Mouse (Mus musculus): ENCODE data around the gene Rnf113a1. TPM values are rescaled to one million over a fixed set of nuclear protein-coding genes. Genes with fewer than 3 reads are reported as not detected.
"Not testable (repeated sequence)": the region's sequence is repeated elsewhere in the genome, so short reads cannot be mapped to it uniquely, and the experiment has no call there.

The Rnf113a1 gene
- 7.8 and 8.5 TPM in 2 replicates for polyA plus RNA-seq (2016; fragmentation: Nextera tagmentation; extraction: Ambion mirVana)

DNA sequence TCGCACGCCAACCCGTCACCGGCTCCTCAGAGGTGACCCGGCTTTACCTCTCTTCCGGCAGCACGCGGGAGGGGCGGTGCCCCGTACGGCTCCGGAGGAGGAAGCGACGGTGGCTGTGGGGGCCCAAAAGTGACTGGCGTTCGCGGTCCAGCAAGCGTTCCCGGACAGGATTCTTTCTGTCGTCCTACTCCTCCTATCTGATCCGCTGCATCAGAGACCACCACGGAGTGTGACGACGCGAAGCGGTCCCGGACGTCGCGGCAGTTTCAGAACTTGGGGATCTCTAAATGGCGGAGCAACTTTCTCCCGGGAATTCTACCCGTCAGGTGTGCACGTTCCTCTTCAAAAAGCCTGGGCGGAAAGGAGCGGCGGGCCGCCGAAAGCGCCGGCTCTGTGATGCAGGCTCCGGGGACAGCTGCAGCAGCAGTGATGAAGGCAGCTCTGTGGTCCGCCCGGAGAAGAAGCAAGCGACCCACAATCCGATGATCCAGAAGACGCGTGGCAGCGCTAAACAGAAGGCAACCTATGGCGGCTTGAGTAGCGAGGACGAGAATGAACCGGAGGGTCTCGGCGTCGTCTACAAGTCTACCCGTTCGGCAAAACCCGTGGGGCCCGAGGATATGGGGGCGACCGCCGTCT, at the start of gene Rnf113a1, which contains the start of gene Ndufa1:
TSS of gene Rnf113a1 (plus strand) at position 141 of the 639 bp plus-strand sequence.
TSS of gene Ndufa1 (minus strand) at position 59 of the 639 bp plus-strand sequence.
- WGBS = 19% methylated on average over 63 of the region's 63 CpGs
- peaks cover 4% of the 10 kb centered on the region; the same call in 1 of the 2 replicates for H3K36me3 ChIP-seq
- peak within 1 kb of the TSS; percentile 83 for H3K27ac ChIP-seq
- no peaks in the 10 kb centered on the region for H3K9me3 ChIP-seq
- no peaks in the 10 kb centered on the region for H3K4me1 ChIP-seq
- DNase-seq (ENCODE audit: low spot score) = peak; percentile 89
- H3K4me3 ChIP-seq = peak within 1 kb of the TSS; percentile 65
- H3K27me3 ChIP-seq (ENCODE audit: insufficient read depth, poor library complexity, severe bottlenecking) = no peaks in the 10 kb centered on the region

DNA sequence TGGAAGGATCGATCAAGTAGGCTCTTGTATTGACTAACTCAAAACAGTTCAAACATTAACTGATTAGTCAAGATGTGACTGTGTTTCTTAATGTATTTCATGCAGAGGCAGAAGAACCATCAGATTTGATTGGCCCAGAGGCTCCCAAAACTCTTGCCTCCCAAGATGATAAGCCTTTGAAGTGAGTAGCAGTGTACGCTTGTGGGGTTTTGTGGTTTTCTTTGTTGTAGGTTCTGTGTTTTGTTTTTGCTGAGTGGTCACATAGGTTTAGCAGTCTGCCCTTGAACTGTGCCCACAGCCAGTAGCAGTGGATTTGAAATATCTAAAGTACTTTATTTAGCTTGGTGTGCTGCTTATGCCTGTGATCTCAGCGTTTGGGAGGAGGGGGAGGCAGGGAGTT, 49.3 kb upstream of the Rnf113a1 start:
- WGBS = 81% methylated on average over 3 of the region's 3 CpGs
- Histone ChIP-seq H3K27ac (no peak overlapping the region), H3K27me3 (ENCODE audit: insufficient read depth, poor library complexity, severe bottlenecking) (no peaks in the 10 kb centered on the region), H3K4me1 (no peaks in the 10 kb centered on the region), H3K4me3 (no peak overlapping the region), H3K9me3 (no peaks in the 10 kb centered on the region), H3K36me3 (peaks cover 36% of the 10 kb centered on the region; the same call in 1 of the 2 replicates)
- DNase-seq (ENCODE audit: low spot score) = no peak

DNA sequence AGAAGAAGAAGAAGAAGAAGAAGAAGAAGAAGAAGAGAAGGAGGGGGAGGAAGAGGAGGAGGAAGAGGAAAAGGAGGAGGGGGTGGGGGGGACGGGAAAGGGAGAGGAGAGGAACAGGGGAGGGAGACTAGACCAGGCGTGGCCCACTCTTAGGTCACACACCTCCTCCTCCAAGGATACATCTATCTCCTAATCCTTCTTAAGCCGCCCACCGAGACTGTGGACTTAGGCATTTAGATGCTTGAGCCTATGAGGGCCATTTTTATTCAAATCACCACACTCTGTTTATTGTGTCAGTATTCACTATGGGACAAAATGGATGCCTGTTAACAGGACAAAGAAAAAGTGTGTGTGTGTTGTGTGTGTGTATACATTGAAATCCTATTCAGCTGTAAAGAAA, 46.5 kb upstream of the Rnf113a1 start:
- H3K4me3 ChIP-seq; H3K4me1 ChIP-seq; H3K27ac ChIP-seq; DNase-seq (ENCODE audit: low spot score); H3K27me3 ChIP-seq (ENCODE audit: insufficient read depth, poor library complexity, severe bottlenecking); H3K9me3 ChIP-seq: not testable (repeated sequence)
- peaks cover 21% of the 10 kb centered on the region; the same call in 1 of the 2 replicates for H3K36me3 ChIP-seq
- WGBS = 79% methylated on average over 2 of the region's 4 CpGs

DNA sequence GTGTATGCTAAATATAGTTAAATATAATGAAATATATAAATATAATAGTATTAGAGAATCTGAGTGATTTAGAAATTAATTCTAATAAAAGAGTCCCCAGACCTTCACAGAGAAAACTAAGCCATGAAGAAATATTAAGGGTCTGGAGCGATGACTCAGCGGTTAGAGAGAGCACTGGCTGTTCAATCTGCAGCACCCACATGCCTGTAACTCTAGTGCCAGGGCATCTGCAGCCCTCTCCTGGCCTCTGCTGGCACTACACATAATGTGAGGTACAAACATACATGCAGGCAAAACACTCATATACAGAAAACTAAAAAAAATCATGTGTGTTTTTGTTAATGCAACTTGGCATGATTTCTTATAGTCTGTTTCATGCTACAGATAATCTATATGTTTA, 46.1 kb upstream of the Rnf113a1 start:
- no peak for DNase-seq (ENCODE audit: low spot score)
- peaks cover 21% of the 10 kb centered on the region; the same call in 1 of the 2 replicates for H3K36me3 ChIP-seq

DNA sequence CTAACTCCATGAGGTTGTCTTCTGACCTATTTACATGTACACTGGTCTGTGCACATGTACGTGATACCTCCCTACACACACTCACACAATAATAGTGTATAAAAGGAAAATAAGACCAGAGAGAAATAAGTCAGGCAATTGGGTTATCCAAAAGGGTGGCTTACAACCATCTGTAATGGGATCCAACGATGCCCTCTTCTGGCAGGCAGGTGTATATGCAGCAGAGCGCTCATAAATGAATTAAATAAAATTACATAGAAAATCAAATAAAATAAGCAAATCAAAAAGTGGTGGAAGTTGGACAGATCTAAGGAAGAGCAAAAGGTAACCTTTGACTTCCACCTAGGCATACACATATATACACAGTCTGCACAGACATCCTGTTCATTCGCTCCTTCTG, 33.2 kb upstream of the Rnf113a1 start:
- H3K4me1 ChIP-seq = no peaks in the 10 kb centered on the region
- H3K27ac ChIP-seq = no peak overlapping the region
- no peaks in the 10 kb centered on the region for H3K9me3 ChIP-seq
- DNase-seq (ENCODE audit: low spot score) = no peak
- H3K36me3 ChIP-seq = peaks cover 10% of the 10 kb centered on the region; the same call in 1 of the 2 replicates
- H3K27me3 ChIP-seq (ENCODE audit: insufficient read depth, poor library complexity, severe bottlenecking) = no peaks in the 10 kb centered on the region
- WGBS = 55% methylated on average over 4 of the region's 4 CpGs
- no peak overlapping the region for H3K4me3 ChIP-seq

More for the DNA sequence above, 46.1 kb upstream of the Rnf113a1 start:
- H3K4me3 ChIP-seq = no peak overlapping the region
- no peaks in the 10 kb centered on the region for H3K27me3 ChIP-seq (ENCODE audit: insufficient read depth, poor library complexity, severe bottlenecking)
- no peak overlapping the region for H3K27ac ChIP-seq
- H3K9me3 ChIP-seq = no peaks in the 10 kb centered on the region
- WGBS = 96% methylated on average over 2 of the region's 2 CpGs
- no peaks in the 10 kb centered on the region for H3K4me1 ChIP-seq

DNA sequence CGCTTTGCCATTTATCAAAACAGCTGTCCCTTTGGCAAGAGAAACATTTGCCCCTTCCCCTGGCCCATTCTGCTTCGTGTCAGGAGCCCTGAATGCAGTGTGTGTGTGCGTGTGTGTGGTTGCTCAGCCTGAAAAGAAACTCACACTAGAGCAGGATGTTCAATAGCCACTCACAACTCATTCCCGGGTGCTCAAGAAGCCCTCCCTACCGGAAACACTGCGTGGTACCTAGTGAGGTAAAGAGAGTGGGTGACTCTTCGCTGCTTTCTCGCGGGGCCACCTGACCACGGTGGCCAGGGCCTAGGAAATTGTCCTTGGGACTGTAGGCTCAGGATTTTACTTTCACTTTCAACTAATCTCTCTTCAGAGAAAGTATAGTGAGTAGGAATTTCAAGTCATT, 29.9 kb upstream of the Rnf113a1 start:
- no peaks in the 10 kb centered on the region for H3K4me1 ChIP-seq
- no peaks in the 10 kb centered on the region for H3K36me3 ChIP-seq
- no peaks in the 10 kb centered on the region for H3K9me3 ChIP-seq
- H3K27me3 ChIP-seq (ENCODE audit: insufficient read depth, poor library complexity, severe bottlenecking) = peaks cover 5% of the 10 kb centered on the region; the same call in 1 of the 2 replicates
- 75% methylated on average over 10 of the region's 10 CpGs for WGBS
- DNase-seq (ENCODE audit: low spot score) = no peak
- H3K4me3 ChIP-seq = no peak overlapping the region
- H3K27ac ChIP-seq = no peak overlapping the region

DNA sequence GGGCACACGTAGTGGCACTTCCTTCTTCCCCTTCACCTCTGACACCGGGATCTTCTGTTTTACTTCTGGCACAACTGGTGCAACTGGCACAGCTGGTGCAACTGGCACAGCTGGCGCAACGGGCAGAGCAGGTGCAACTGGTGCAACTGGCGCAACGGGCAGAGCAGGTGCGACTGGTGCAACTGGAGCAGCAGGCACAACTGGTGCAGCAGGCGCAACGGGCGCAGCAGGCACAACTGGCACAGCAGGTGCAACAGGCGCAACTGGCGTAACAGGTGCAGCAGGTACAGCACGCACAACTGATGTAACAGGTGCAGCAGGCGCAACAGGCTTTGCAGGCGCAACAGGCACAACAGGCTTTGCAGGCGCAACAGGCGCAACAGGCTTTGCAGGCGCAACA, 27.9 kb upstream of the Rnf113a1 start:
- H3K9me3 ChIP-seq = no peaks in the 10 kb centered on the region

DNA sequence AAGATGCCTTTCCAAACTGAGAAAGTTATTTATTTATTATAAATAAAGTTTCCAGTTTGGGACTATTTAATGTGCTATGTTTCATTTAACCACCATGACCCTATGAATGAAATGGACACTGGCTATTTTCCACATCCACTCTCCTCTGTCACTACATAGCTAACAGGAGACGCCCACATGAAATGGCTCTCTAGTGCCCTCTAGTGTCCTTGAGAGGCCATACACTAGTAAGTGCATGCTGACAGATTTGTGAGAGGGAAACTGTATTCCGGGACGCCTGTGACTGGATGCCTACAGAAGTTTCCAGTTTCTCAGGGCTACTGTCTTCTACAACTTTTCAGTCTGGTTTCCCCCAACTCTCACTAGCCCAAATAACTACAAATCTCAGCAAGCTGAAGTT, 24.0 kb upstream of the Rnf113a1 start:
- Histone ChIP-seq H3K4me3 (no peak overlapping the region), H3K36me3 (no peaks in the 10 kb centered on the region), H3K27me3 (ENCODE audit: insufficient read depth, poor library complexity, severe bottlenecking) (peaks cover 5% of the 10 kb centered on the region; the same call in 1 of the 2 replicates), H3K9me3 (no peaks in the 10 kb centered on the region), H3K4me1 (no peaks in the 10 kb centered on the region), H3K27ac (no peak overlapping the region)
- WGBS = 20% methylated on average over 3 of the region's 3 CpGs
- no peak for DNase-seq (ENCODE audit: low spot score)

More for the DNA sequence above, 27.9 kb upstream of the Rnf113a1 start:
- DNase-seq (ENCODE audit: low spot score) = no peak
- Histone ChIP-seq H3K4me3 (no peak overlapping the region), H3K36me3 (no peaks in the 10 kb centered on the region), H3K27me3 (ENCODE audit: insufficient read depth, poor library complexity, severe bottlenecking) (peaks cover 5% of the 10 kb centered on the region; the same call in 1 of the 2 replicates), H3K27ac (no peak overlapping the region), H3K4me1 (no peaks in the 10 kb centered on the region)
- 73% methylated on average over 18 of the region's 18 CpGs for WGBS

DNA sequence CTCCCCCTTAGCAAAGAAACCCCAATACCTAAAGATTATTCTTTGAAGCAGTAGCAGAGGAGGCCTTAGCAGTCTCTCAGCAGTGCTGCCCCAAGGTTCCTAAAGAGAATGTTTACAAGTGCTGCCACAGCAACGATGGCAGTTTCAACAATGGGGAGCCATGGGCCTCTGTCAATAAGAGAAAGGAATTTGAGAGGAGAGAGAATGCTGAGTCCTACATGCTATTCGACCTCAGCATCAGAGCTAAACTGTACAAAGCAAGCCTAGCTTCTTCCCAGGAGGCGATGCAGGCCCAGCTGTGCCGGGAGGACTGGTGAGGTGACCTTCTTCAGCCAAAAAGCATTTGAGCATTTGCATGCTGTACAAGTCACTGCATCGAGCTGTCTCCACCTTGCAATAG, 22.3 kb upstream of the Rnf113a1 start, which contains the start of gene Akap14:
TSS of gene Akap14 (minus strand) at position 101 of the 400 bp plus-strand sequence.
- Histone ChIP-seq H3K4me3 (no peak within 1 kb of the TSS), H3K27ac (no peak within 1 kb of the TSS), H3K9me3 (no peaks in the 10 kb centered on the region), H3K4me1 (no peaks in the 10 kb centered on the region), H3K36me3 (no peaks in the 10 kb centered on the region), H3K27me3 (ENCODE audit: insufficient read depth, poor library complexity, severe bottlenecking) (no peaks in the 10 kb centered on the region)
- DNase-seq (ENCODE audit: low spot score) = no peak
- 58% methylated on average over 5 of the region's 5 CpGs for WGBS

DNA sequence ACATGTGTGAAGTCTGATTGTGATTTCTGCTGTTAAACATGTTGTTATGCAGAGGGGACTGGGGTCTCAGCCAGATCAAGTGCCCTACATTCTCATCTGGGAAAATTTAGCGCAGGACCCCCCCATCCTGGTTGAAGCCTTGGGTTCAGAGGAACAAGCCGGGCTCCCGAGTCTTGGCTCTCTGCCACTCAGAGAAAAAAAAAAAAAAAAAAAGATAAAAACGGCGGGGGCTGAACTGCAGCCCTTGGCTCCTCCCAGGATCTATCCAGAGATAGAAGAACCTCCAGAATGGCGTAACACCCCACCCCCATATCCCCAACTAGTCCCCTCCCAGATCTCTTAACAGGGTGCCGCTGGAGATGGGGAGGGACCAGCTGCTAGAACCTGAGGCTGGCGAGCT, 6.6 kb upstream of the Rnf113a1 start:
- H3K9me3 ChIP-seq; H3K4me3 ChIP-seq; H3K27ac ChIP-seq; H3K27me3 ChIP-seq (ENCODE audit: insufficient read depth, poor library complexity, severe bottlenecking); DNase-seq (ENCODE audit: low spot score); H3K4me1 ChIP-seq; H3K36me3 ChIP-seq: not testable (repeated sequence)
- 43% methylated on average over 8 of the region's 8 CpGs for WGBS

DNA sequence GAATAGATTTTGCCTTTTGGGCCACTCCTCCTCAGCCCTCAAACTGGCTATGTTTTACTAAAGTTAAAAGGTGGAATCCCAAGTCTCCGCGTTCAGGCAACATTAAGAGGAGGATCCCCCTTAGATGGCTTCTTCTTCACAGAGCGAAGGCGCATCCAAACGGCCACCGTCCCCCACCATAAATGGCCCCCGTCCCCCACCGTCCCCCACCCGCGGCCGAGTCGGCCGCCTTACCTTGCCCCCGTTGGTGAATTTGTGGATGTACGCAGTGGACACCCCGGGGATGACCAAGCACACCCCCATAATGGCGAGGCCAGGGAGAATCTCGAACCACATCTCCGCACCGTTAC, 315 bp upstream of the Rnf113a1 start:
- no peaks in the 10 kb centered on the region for H3K4me1 ChIP-seq
- peak overlapping the region; percentile 65 for H3K4me3 ChIP-seq
- no peak for DNase-seq (ENCODE audit: low spot score)
- no peaks in the 10 kb centered on the region for H3K9me3 ChIP-seq
- H3K27me3 ChIP-seq (ENCODE audit: insufficient read depth, poor library complexity, severe bottlenecking) = no peaks in the 10 kb centered on the region
- H3K27ac ChIP-seq = peak overlapping the region; percentile 83
- peaks cover 4% of the 10 kb centered on the region; the same call in 1 of the 2 replicates for H3K36me3 ChIP-seq
- 15% methylated on average over 20 of the region's 20 CpGs for WGBS

DNA sequence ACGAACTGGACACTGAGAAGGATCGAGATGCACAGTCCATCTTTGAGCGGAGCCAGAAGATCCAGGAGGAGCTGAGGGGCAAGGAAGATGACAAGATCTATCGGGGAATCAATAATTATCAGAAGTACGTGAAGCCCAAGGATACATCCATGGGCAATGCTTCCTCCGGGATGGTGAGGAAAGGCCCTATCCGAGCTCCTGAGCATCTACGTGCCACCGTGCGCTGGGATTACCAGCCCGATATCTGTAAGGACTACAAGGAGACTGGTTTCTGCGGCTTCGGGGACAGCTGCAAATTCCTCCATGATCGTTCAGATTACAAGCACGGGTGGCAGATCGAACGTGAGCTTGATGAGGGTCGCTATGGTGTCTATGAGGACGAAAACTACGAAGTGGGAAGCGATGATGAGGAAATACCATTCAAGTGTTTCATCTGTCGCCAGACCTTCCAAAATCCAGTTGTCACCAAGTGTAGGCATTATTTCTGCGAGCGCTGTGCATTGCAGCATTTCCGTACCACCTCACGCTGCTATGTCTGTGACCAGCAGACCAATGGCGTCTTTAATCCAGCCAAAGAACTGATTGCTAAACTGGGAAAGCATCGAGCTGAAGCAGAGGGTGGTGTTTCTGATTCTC, 817 bp downstream of the Rnf113a1 start:
- Histone ChIP-seq H3K27me3 (ENCODE audit: insufficient read depth, poor library complexity, severe bottlenecking) (no peaks in the 10 kb centered on the region), H3K36me3 (peaks cover 4% of the 10 kb centered on the region; the same call in 1 of the 2 replicates), H3K4me3 (peak overlapping the region; percentile 65), H3K9me3 (no peaks in the 10 kb centered on the region), H3K4me1 (no peaks in the 10 kb centered on the region), H3K27ac (peak overlapping the region; percentile 83)
- DNase-seq (ENCODE audit: low spot score) = no peak
- WGBS = 30% methylated on average over 28 of the region's 28 CpGs

DNA sequence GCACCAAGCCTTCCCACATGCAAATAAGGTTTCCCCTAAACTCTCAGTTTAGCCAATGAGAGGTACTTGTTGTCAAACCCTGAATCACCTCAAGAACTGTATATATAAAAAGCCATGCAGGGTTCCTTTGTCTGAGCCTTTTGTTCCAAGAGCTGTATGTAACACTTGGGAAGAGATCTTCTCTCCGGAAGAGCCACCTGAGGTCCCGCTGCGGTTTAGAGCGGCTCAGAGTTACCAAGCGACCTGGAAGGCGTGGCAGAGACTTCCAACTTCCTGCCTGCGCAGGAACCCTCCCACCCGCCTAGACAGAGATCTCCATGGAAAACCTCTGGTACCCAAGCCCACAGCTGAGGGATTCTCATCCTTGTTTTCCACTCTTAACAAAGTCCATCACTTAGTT, 7.6 kb downstream of the Rnf113a1 start:
- no peak for DNase-seq (ENCODE audit: low spot score)
- 55% methylated on average over 8 of the region's 8 CpGs for WGBS
- H3K9me3 ChIP-seq = no peaks in the 10 kb centered on the region
- no peak overlapping the region for H3K27ac ChIP-seq
- no peaks in the 10 kb centered on the region for H3K4me1 ChIP-seq
- H3K4me3 ChIP-seq = no peak overlapping the region
- H3K27me3 ChIP-seq (ENCODE audit: insufficient read depth, poor library complexity, severe bottlenecking) = no peaks in the 10 kb centered on the region
- no peaks in the 10 kb centered on the region for H3K36me3 ChIP-seq

Measured in heart, embryonic 10.5 days (tissue).